Mouse (Mus musculus) heart, postnatal 0 days (tissue): ENCODE data around the gene Palm. TPM values are rescaled to one million over a fixed set of nuclear protein-coding genes. Genes with fewer than 3 reads are reported as not detected.

Experiments used
- ATAC-seq: fragments of 200-750 bp; cut with Nextera tagmentation; 2 replicates; pipeline ENCODE4 v1.8.0; 2017; ENCODE audit warnings: low read depth, moderate number of reproducible peaks, moderate library complexity; ENCODE audit not compliant: insufficient read depth
- DNase-seq: peaks from one replicate; pipeline ENCODE4 v3.0.0-alpha.2; 2016; ENCODE audit warnings: low spot score
- H3K27ac ChIP-seq: fragments of 300-500 bp; sonication (generic); 2 replicates; pipeline ENCODE4 v1.5.1; 2014; ENCODE audit warnings: low read depth, mild to moderate bottlenecking
- H3K27me3 ChIP-seq: fragments of 300-500 bp; sonication (generic); 2 replicates; pipeline ENCODE4 v1.6.1; 2014; ENCODE audit warnings: low read length, mixed read lengths; ENCODE audit not compliant: control insufficient read depth, insufficient read depth
- H3K36me3 ChIP-seq: fragments of 300-500 bp; sonication (generic); replicated peaks from 2 replicates; pipeline ENCODE4 v1.6.1; 2014; ENCODE audit warnings: low read length, mixed read lengths; ENCODE audit not compliant: control insufficient read depth, insufficient read depth
- H3K4me1 ChIP-seq: fragments of 300-500 bp; sonication (generic); 2 replicates; pipeline ENCODE4 v1.6.1; 2014; ENCODE audit warnings: antibody characterized with exemption; ENCODE audit not compliant: control insufficient read depth, insufficient read depth
- H3K4me2 ChIP-seq: fragments of 300-500 bp; sonication (generic); 2 replicates; pipeline ENCODE4 v1.6.1; 2014; ENCODE audit warnings: low read depth, mild to moderate bottlenecking, low read length, moderate library complexity
- H3K4me3 ChIP-seq: fragments of 300-500 bp; sonication (generic); 2 replicates; pipeline ENCODE4 v1.5.1; 2014; ENCODE audit warnings: low read depth, low read length
- H3K9ac ChIP-seq: fragments of 300-500 bp; sonication (generic); replicated peaks from 2 replicates; pipeline ENCODE4 v1.6.1; 2014; ENCODE audit warnings: low read depth, low read length, mixed read lengths
- H3K9me3 ChIP-seq: fragments of 300-500 bp; sonication (generic); replicated peaks from 2 replicates; pipeline ENCODE4 v1.6.1; 2016; ENCODE audit warnings: low read length; ENCODE audit not compliant: control insufficient read depth
- CTCF ChIP-seq: IDR thresholded peaks from 2 replicates; pipeline ENCODE4 v1.5.1; 2016; ENCODE audit warnings: antibody characterized with exemption, control low read depth, low read depth
- EP300 ChIP-seq: IDR thresholded peaks from 2 replicates; pipeline ENCODE4 v1.6.1; 2016; ENCODE audit warnings: antibody characterized with exemption, low read depth
- WGBS: fragments of 180-500 bp; shearing (Covaris S2); extraction: QIAGEN DNeasy Blood & Tissue Kit; methylation state at CpG from one replicate; pipeline ENCODE4 v1.1.7; 2014; 5-methylcytosine and 5-hydroxymethylcytosine counted together
- polyA plus RNA-seq: library from polyadenylated mRNA; unstranded; fragments of >200 nt; fragmentation: Nextera tagmentation; extraction: Ambion mirVana; gene quantifications from 2 replicates; pipeline ENCODE4 v1.2.1, GENCODE M21; 2015
- total RNA-seq: library from RNA; depleted of rRNA; stranded (reverse); fragments of >200 nt; gene quantifications from 2 replicates; pipeline ENCODE4 v1.2.3, GENCODE M21; 2014; ENCODE audit warnings: low replicate concordance; rRNA removed

Gene Palm
- 31.2 and 52.3 TPM in 2 replicates for total RNA-seq
- 39.8 and 44.0 TPM in 2 replicates for polyA plus RNA-seq

GRCm38 (mm10) chr10:79793051-79793737 is at the start of gene Palm:
Gene Palm, plus strand, starts transcription at chr10:79793572.
- DNase-seq (no peak), ATAC-seq (peak; percentile 59)
- H3K4me1 ChIP-seq: peaks cover 8% of the 10 kb centered on the region
- peak within 1 kb of the TSS; percentile 93 for H3K4me2 ChIP-seq
- WGBS: 5% methylated on average over 46 of the region's 51 CpGs
- H3K27me3 ChIP-seq: no peaks in the 10 kb centered on the region
- TF ChIP-seq EP300 (no peak), CTCF (peak; percentile 66)
- H3K9me3 ChIP-seq: no peaks in the 10 kb centered on the region
- H3K36me3 ChIP-seq: no peaks in the 10 kb centered on the region
- H3K27ac ChIP-seq: peak within 1 kb of the TSS; percentile 83
- peak within 1 kb of the TSS; percentile 81 for H3K9ac ChIP-seq
- H3K4me3 ChIP-seq: peak within 1 kb of the TSS; percentile 85

- ATAC-seq (no peak), DNase-seq (no peak)
- WGBS: 92% methylated on average over 15 of the region's 15 CpGs
- Histone ChIP-seq H3K27me3 (no peaks in the 10 kb centered on the region), H3K9ac (no peak overlapping the region), H3K36me3 (peaks cover 56% of the 10 kb centered on the region), H3K4me1 (peaks cover 3% of the 10 kb centered on the region; the same call in 1 of the 2 replicates), H3K9me3 (peaks cover 7% of the 10 kb centered on the region; the same call in 1 of the 2 replicates), H3K4me3 (no peak overlapping the region), H3K27ac (no peak overlapping the region), H3K4me2 (no peak overlapping the region)
- no peak for TF ChIP-seq CTCF
- TF ChIP-seq EP300: no peak
These were observed 49.6 kb upstream of the Palm start for GRCm38 (mm10) chr10:79743650-79744365.

GRCm38 (mm10) chr10:79745411-79745810 is 48.0 kb upstream of the Palm start:
- Histone ChIP-seq H3K36me3 (peaks cover 40% of the 10 kb centered on the region), H3K27me3 (no peaks in the 10 kb centered on the region), H3K4me1 (peaks cover 3% of the 10 kb centered on the region; the same call in 1 of the 2 replicates), H3K4me2 (peak overlapping the region; percentile 77; the same call in 1 of the 2 replicates), H3K9me3 (no peaks in the 10 kb centered on the region), H3K27ac (no peak overlapping the region), H3K9ac (peak overlapping the region; percentile 75; the same call in 1 of the 2 replicates), H3K4me3 (no peak overlapping the region)
- 88% methylated on average over 3 of the region's 3 CpGs for WGBS
- DNase-seq (no peak), ATAC-seq (no peak)
- TF ChIP-seq CTCF (no peak), EP300 (no peak)

- Histone ChIP-seq H3K36me3 (peaks cover 33% of the 10 kb centered on the region), H3K27me3 (no peaks in the 10 kb centered on the region), H3K4me1 (peaks cover 3% of the 10 kb centered on the region; the same call in 1 of the 2 replicates), H3K4me2 (peak within 1 kb of the TSS; percentile 77), H3K4me3 (peak within 1 kb of the TSS; percentile 64), H3K9me3 (no peaks in the 10 kb centered on the region), H3K27ac (no peak within 1 kb of the TSS), H3K9ac (peak within 1 kb of the TSS; percentile 75)
- 4% methylated on average over 38 of the region's 38 CpGs for WGBS
- ATAC-seq (peak; percentile 98), DNase-seq (peak; percentile 97)
- peak; percentile 35 for TF ChIP-seq CTCF
- TF ChIP-seq EP300: no peak
These were observed 47.2 kb upstream of the Palm start, which contains the start of gene Polrmt for GRCm38 (mm10) chr10:79745898-79746773. Gene Polrmt, minus strand, starts transcription at chr10:79746581.

GRCm38 (mm10) chr10:79746774-79747151 is 46.6 kb upstream of the Palm start:
- ATAC-seq: no peak
- TF ChIP-seq EP300: no peak
- no peak for TF ChIP-seq CTCF
- peaks cover 3% of the 10 kb centered on the region; the same call in 1 of the 2 replicates for H3K4me1 ChIP-seq
- 17% methylated on average over 6 of the region's 6 CpGs for WGBS
- no peak overlapping the region for H3K9ac ChIP-seq
- H3K27me3 ChIP-seq: no peaks in the 10 kb centered on the region
- H3K9me3 ChIP-seq: no peaks in the 10 kb centered on the region
- no peak for DNase-seq
- H3K36me3 ChIP-seq: peaks cover 26% of the 10 kb centered on the region
- H3K4me2 ChIP-seq: peak overlapping the region; percentile 52
- H3K4me3 ChIP-seq: no peak overlapping the region
- H3K27ac ChIP-seq: no peak overlapping the region
